9 mouse cellular contexts compared by ENCODE assay signal in genomic region chr1:152560477-152560876, GRCm38 (mm10).
DNase-seq lines count a peak whose midpoint lies in the region; ATAC-seq lines count a peak whose summit lies in the region.
"Had no signal": no experiment of that assay in that cellular context is flagged by ENCODE, and none has a peak within 500 bp of the region (broad histone marks: within the 10 kb centered on the region; RNA-seq: fewer than 3 reads in every experiment).

No protein-coding gene starts in this region.

- DNase-seq in layer of hippocampus, adult 11-12 months (ENCODE audit: low spot score): peak; percentile 51
- DNase-seq in layer of hippocampus, adult 9-10 months (ENCODE audit: low spot score): no peak
- peak; percentile 69 to 72 for DNase-seq in kidney, adult 8-10 months
- no peak for DNase-seq in thymus, postnatal 0 days (ENCODE audit: low spot score)
- no peak for DNase-seq in thymus, postnatal 4 days
- DNase-seq in midbrain, embryonic 10.5 days (ENCODE audit: low spot score): no peak

- no peaks in the 10 kb centered on the region for H3K9me3 ChIP-seq in embryonic facial prominence, embryonic 13.5 days
- H3K9me3 ChIP-seq in lung, embryonic 16.5 days (ENCODE audit: control insufficient read depth, low read length): no peaks in the 10 kb centered on the region
- H3K9me3 ChIP-seq in midbrain, embryonic 10.5 days (replicated peaks): no peaks in the 10 kb centered on the region

- no peak overlapping the region for H3K4me2 ChIP-seq in embryonic facial prominence, embryonic 13.5 days
- no peak overlapping the region for H3K4me2 ChIP-seq in lung, embryonic 16.5 days (ENCODE audit: low read depth, low read length)

- H3K9ac ChIP-seq in embryonic facial prominence, embryonic 13.5 days: no peak overlapping the region
- H3K9ac ChIP-seq in lung, embryonic 16.5 days (ENCODE audit: low read length): no peak overlapping the region
- H3K9ac ChIP-seq: liver, embryonic 14.5 days had no signal

- H3K4me1 ChIP-seq in embryonic facial prominence, embryonic 13.5 days: peaks cover 57% of the 10 kb centered on the region
- H3K4me1 ChIP-seq in lung, embryonic 16.5 days (replicated peaks; ENCODE audit: control insufficient read depth, insufficient read depth, low read length): peaks cover 23% of the 10 kb centered on the region
- peaks cover 29% of the 10 kb centered on the region for H3K4me1 ChIP-seq in midbrain, embryonic 10.5 days

- H3K36me3 ChIP-seq in embryonic facial prominence, embryonic 13.5 days: no peaks in the 10 kb centered on the region; the same call in 1 of the 2 replicates
- H3K36me3 ChIP-seq in lung, embryonic 16.5 days (ENCODE audit: control insufficient read depth, insufficient read depth, low read length): 0 out of 2 replicates have a peak, but pooled peaks cover 1% of the 10 kb centered on the region
- H3K36me3 ChIP-seq in midbrain, embryonic 10.5 days: no peaks in the 10 kb centered on the region

- WGBS in embryonic facial prominence, embryonic 13.5 days: 81% methylated on average over 5 of the region's 5 CpGs
- 48% methylated on average over 5 of the region's 5 CpGs for WGBS in lung, embryonic 16.5 days
- 90% methylated on average over 5 of the region's 5 CpGs for WGBS in midbrain, embryonic 10.5 days

- no peaks in the 10 kb centered on the region for H3K27me3 ChIP-seq in embryonic facial prominence, embryonic 13.5 days
- H3K27me3 ChIP-seq in lung, embryonic 16.5 days (ENCODE audit: control insufficient read depth, insufficient read depth, low read depth, low read length): no peaks in the 10 kb centered on the region
- peaks cover 70% of the 10 kb centered on the region for H3K27me3 ChIP-seq in midbrain, embryonic 10.5 days (ENCODE audit: low read depth, poor library complexity, severe bottlenecking)

- no peak overlapping the region for H3K4me3 ChIP-seq in embryonic facial prominence, embryonic 13.5 days
- H3K4me3 ChIP-seq in lung, embryonic 16.5 days (ENCODE audit: low read length): no peak overlapping the region
- H3K4me3 ChIP-seq in midbrain, embryonic 10.5 days: no peak overlapping the region

- ATAC-seq in embryonic facial prominence, embryonic 13.5 days (ENCODE audit: insufficient number of reproducible peaks, insufficient read depth, low FRiP score, low TSS enrichment, low read depth): no peak
- no peak for ATAC-seq in lung, embryonic 16.5 days (ENCODE audit: low read depth)

- H3K27ac ChIP-seq in embryonic facial prominence, embryonic 13.5 days: 0 out of 2 replicates have a peak overlapping the region, but pooled peaks have one; percentile 4
- H3K27ac ChIP-seq in lung, embryonic 16.5 days (ENCODE audit: low read length): 0 out of 2 replicates have a peak overlapping the region, but pooled peaks have one; percentile 4
- no peak overlapping the region for H3K27ac ChIP-seq in midbrain, embryonic 10.5 days (replicated peaks)
- H3K27ac ChIP-seq: liver, embryonic 14.5 days had no signal

Comparison
In these comparisons a context has a peak if more than half of its experiments do, and no peak if none do; other contexts are left out.
1. DNase-seq: peak in layer of hippocampus, adult 11-12 months (single experiment) and kidney, adult 8-10 months (2 of 2); none in layer of hippocampus, adult 9-10 months (single experiment), thymus, postnatal 0 days (single experiment), thymus, postnatal 4 days (single experiment) and midbrain, embryonic 10.5 days (single experiment).